Mouse (Mus musculus) right cerebral cortex, adult 2 months (tissue): ENCODE results near the gene Glrx.
A peak's percentile ranks its signal among the peaks of the same experiment; 100 is the strongest.
"Not testable (repeated sequence)": the region's sequence is repeated elsewhere in the genome, so short reads cannot be mapped to it uniquely, and the experiment has no call there.

Experiments
- DNase-seq, 2 experiments: peaks; one replicate each; pipeline ENCODE4 v3.0.0; 2021 to 2022; ENCODE audit warnings: low spot score in 2 of 2

The Glrx gene

DNA sequence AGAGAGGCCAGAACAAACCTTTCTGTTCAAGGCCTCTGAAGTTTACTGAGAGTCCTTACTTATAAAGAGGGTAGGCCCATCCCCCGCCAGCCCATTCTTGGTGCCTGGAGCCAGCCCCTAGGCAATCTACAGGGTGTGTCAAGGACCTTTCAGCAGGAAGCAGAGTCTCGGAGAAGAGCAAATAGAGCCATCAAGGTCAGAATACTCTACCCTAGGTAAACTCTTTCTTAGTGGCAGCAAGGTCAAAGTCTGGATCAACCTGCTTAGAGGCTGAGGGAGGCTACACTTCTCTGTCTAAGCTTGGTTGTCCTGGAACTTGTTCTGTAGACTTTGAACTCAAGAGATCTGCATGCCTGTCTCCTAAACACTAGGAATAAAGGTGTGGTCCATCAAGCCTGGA lies 4.2 kb upstream of the Glrx start:
- no peak for DNase-seq

DNA sequence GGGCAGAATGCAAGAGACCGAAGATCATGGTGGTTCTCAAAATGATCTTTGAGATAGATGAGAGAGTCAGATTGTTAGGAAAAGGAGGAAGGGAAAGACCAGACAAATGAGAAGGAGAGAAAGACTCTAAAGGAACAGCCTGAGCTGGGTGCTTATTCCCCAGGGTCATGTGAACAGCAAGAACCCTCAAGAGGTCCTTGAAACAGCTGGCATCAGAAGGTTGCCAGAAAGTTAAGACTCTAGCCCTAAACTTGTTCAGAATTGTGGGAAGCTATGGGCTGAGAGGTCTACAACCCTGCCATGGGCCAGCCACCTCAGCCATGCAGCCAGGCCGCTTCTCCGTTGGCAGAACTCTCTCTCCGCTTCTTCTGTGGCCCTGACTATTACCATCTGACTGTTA lies 1.2 kb upstream of the Glrx start:
- no peak for DNase-seq

GRCm38 (mm10) chr13:75840752-75841285 lies 1.2 kb downstream of the Glrx start:
- DNase-seq, result peak in 1 of 2 experiments; percentile 18

DNA sequence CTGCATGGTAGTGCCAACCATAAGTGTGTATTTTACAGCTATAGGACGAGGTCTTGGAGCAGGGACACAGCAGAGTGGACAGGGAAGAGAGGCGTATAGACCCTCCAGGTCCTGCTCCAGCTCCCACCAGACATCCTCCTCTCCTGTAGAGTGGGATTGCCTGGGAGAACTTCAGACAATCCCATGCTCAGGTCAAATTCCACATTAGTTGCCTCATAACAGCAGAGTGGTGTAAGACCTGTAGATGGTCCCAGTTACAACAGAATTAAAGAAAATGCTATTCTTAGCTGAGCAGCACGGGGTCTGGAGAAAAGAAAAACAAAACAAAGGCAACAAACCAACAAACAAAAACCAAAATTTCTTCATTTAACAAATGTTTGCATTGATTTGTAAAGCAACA lies 2.3 kb downstream of the Glrx start:
- DNase-seq, result no peak

GRCm38 (mm10) chr13:75843331-75843730 lies 3.7 kb downstream of the Glrx start:
- DNase-seq, result no peak

- no peak for DNase-seq
Observed at GRCm38 (mm10) chr13:75843993-75844683, 4.5 kb downstream of the Glrx start.

- no peak for DNase-seq
Observed at GRCm38 (mm10) chr13:75844833-75845518, 5.3 kb downstream of the Glrx start.

- no peak for DNase-seq
Observed at GRCm38 (mm10) chr13:75845519-75846166, 6.0 kb downstream of the Glrx start.

- DNase-seq, result no peak
Observed at GRCm38 (mm10) chr13:75847027-75847426, 7.4 kb downstream of the Glrx start.

GRCm38 (mm10) chr13:75852027-75852426 lies 12.4 kb downstream of the Glrx start:
- no peak for DNase-seq

DNA sequence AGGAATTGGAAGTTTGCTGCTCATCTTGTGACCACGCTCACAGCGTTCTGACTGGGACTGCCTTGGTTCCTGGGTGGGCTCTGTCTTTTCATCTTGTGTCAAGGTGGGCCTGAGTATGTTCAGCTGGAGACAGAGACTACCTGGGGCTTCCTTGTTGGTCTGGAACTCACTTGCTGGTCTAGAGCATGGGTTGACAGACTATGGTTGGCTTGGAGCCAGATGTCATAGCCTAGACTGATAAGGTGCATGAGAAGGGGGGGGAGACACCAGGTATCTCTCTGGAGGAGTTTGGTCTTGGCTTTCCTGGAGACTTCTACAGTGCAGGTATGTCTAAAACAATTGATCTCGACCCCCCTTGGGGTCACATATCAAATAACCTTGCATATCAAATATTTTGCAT lies 13.4 kb downstream of the Glrx start:
- DNase-seq, result no peak

GRCm38 (mm10) chr13:75859264-75859844 lies 19.7 kb downstream of the Glrx start:
- DNase-seq, result no peak

- no peak for DNase-seq
Observed at GRCm38 (mm10) chr13:75865486-75866184, 26.0 kb downstream of the Glrx start.

- peak; percentile 31 to 43 for DNase-seq
Observed at GRCm38 (mm10) chr13:75867876-75868275, 28.2 kb downstream of the Glrx start.

DNA sequence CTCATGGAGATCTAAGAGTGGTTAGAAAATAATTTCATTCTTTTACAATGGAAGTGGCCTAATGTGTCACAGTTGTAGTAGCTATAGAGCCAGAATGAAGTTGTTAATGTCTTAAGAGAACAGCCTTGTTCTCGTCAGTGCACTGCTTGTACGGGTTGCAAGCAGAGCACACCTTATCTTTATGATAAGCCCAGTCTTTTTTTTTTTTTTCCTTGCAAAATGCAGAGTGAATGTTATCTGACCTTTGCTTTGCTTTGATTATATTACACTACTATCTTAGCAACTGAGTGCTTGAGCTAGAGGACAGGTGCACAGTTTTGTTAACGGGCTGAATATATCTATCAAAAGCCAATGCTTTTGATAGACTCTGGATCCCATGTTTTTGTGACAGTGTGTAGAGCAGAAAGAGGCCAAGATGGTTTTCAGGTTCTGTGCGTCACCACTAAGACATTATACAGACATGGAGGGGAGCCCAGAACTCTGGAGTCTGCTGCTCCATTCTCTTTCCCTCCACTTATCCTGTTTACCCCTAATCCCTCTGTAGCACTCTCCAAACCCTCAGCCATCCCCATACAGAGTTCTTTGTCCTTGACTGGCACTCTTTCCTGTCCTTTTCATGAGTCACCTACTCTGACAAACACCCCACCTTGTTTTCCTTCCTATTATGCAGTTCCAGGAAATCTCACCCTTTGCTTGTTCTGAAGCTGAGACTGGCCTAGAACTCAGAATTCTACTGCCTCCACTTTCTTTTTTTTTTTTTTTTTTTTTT lies 35.1 kb downstream of the Glrx start:
- DNase-seq, result no peak

DNA sequence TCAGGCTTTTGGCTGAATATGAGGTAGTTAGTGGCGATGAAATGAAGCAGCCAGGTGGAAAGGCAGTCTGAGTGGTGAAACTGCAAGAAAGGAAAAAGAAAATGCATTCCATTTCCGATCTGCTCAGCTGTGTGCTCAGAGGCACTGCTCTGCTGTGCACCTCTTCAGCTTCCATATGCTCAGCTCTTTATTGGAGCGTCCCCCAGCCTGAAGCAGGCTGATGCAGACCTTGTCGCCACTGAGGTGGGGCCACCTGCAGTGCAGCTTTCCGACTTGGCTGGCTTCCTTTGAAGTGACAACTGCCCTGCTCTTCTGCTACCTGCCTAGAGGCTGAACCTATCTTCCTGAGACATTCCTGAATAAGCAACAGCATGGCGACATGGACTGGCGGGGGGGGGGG lies 36.5 kb downstream of the Glrx start:
- not testable (repeated sequence) for DNase-seq

DNA sequence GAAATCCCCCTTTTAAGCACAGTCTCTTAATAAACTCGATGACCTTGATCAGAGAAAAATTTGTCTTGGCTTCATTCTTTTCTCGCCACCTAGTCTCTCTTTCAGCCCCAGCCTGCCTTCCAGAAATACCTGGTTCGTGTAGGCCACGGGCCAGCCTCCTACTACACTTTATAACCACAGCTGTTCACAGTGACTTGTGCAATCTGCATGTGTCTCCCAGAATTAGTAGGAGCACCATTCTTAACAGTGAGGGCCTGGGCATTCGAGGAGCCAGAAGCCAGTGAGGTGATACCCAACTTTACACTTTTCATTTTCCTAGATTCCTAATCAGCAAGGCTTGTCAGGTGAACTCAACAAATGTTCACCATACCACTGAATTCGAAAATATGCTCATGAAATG lies 36.9 kb downstream of the Glrx start:
- DNase-seq, result no peak

DNA sequence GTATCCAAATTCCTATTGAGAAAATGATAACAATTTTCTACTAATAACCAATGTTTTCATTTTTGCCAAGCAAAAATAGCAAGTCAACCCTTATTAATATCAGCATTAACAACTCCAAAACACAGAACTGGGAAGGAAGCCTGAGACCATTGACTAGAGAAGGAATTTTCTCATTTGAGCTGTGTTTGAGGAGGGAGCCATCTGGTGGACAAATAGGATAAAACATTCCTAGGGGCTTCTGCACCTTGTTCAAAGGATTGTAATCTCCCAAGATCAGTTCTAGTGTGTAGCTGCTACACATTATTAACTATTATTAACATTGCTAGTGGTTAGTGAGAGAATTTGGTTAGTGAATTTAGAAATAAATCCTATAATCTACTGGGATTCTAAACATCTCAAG lies 38.2 kb downstream of the Glrx start:
- DNase-seq, result peak; percentile 54 to 78

GRCm38 (mm10) chr13:75879756-75880155 lies 40.1 kb downstream of the Glrx start:
- no peak for DNase-seq

- no peak for DNase-seq
Observed at GRCm38 (mm10) chr13:75880501-75880900, 40.8 kb downstream of the Glrx start.

DNA sequence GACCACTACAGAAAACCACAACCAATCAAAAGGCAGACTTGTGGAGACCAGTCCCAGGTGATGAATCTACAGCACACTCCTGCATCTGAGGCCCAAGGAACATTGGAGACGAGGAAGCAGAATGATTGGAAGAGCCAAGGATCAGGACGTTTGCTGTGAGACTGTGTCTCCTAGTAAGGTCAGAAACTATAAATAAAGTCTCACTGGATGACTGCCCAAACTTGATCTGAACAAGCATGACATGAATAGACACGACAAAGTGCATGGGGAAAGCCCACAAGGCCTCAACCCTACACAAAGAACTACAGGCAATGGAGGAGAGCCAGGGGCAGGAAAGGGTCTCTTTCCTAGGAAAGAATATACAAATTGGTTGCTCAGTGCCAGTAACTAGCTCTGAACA lies 44.1 kb downstream of the Glrx start:
- no peak for DNase-seq
